Mouse (Mus musculus) adrenal gland, postnatal 25 days (tissue): ENCODE data around the gene Fxr2. TPM values are rescaled to one million over a fixed set of nuclear protein-coding genes. Genes with fewer than 3 reads are reported as not detected.

Experiments used
- DNase-seq: peaks from one replicate; pipeline ENCODE4 v3.0.0; 2021; ENCODE audit warnings: mixed read lengths
- long read RNA-seq: library from polyadenylated mRNA; stranded (forward); transcript quantifications from one replicate; pipeline ENCODE4 v2.0.0, GENCODE M21; 2021
- total RNA-seq: library from RNA; stranded (reverse); gene quantifications from 2 replicates; pipeline ENCODE4 v1.2.3, GENCODE M21; 2021

Gene Fxr2
- total RNA-seq: 89.7 and 101 TPM in 2 replicates
- long read RNA-seq, transcript Fxr2-201 (17 exons, 2,951 nt): major isoform, 75 of 100 reads
- long read RNA-seq, partial matches to known transcripts: 2 of 100 reads
- long read RNA-seq, other reads (novel, unspliced or antisense): 23 of 100 reads

DNA sequence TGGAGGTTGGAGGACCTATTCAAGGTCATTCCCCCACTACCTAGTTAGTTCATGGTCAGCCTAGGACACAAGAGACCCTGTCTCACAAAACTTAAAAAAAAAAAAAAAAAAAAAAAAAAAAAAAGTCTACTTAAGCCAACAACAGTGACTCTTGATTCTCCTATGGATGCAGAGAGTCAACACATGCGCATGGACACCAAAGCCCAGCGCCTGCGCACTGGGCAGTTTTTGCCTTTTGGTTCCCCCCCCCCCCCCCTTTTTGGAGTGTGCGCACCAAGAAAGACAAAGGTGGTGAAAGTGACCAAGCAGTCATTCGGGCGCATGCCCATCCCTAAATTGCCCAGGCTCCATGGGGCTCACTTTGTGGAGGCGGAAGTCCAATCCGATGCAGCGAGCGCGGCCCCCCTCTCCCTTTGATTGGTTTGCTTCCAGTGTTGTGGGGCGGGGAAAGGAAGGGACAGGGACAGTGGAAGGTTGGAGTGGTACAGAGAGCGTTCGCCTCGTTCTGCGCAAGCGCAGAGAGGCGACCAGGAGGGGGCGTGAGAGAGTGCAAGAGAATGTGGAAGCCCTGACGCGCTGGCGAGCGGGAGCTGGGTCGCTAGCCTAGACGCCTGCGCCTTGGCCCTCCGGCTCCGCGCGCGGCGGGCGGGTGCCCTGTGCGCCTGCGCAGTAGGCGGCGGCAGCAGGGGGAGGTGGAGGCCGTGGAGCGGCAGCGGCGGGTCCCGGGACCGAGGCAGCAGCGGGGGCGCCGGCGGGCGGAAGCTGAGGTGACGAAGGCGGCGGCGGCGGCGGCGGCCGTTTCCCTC lies at the start of gene Fxr2:
Fxr2 (plus strand) TSS at position 707 of the 806 bp plus-strand sequence.
- peak; percentile 99 for DNase-seq

GRCm38 (mm10) chr11:69584008-69584407 lies 48.8 kb upstream of the Fxr2 start:
- no peak for DNase-seq

GRCm38 (mm10) chr11:69584937-69585336 lies 47.9 kb upstream of the Fxr2 start:
- DNase-seq: no peak

- DNase-seq: no peak
Measured at GRCm38 (mm10) chr11:69585718-69586325, 47.0 kb upstream of the Fxr2 start.

DNA sequence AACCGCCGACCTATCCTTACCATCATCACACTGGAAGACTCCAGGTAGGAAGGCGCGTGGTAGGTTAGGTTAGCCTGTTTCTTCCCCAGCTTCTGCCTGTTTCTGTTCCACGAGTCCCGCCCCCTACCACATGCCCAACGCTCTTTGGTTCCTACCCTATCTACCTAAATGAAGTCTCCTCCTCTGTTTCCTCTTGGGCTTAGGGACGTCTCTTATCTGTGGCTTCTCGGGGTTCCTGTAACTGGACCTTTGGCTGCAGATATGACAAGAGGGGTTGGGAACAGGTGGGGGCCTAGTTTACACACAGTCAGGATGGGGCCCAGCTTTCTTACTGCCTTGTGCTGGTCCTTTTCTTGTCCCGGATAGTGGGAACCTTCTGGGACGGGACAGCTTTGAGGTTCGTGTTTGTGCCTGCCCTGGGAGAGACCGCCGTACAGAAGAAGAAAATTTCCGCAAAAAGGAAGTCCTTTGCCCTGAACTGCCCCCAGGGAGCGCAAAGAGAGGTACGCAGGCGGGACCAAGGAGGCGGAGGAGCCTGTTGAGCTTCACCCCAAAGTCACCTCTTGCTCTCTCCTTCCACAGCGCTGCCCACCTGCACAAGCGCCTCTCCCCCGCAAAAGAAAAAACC lies 43.5 kb upstream of the Fxr2 start:
- DNase-seq: no peak

DNA sequence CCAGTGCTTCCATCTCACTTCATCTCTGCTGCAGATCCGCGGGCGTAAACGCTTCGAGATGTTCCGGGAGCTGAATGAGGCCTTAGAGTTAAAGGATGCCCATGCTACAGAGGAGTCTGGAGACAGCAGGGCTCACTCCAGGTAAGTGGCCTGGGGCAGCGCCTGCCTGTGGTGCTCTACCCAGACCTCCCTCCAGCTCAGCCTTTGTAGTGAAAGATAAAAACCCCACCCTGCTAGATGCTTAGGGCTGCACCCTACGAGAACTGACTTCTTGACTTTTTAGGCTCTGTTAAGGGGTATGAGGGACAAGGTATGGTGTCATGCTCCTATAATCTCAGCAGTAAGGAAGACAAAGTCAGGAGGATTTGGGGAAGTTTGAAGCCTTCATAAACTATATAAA lies 42.2 kb upstream of the Fxr2 start:
- DNase-seq: no peak

GRCm38 (mm10) chr11:69591424-69591823 lies 41.4 kb upstream of the Fxr2 start:
- DNase-seq: no peak

GRCm38 (mm10) chr11:69591899-69592637 lies 40.7 kb upstream of the Fxr2 start:
- no peak for DNase-seq

GRCm38 (mm10) chr11:69592799-69593198 lies 40.0 kb upstream of the Fxr2 start:
- DNase-seq: no peak

DNA sequence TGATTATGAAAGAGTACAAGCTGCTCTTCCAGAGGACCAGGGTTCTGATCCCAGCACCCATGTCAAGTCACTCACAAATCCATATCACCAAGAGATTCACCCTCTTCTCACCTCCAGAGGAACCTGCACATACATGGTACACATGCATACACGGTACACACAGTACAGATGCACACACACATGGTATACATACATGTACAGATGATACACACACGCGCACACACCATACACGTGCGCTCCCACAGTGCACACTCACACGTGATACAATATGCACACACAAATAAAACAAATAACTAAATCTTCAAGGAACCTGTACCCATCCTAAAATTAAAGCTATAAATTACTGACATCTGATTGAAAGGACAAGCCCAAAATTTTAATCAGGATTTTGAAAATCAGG lies 37.9 kb upstream of the Fxr2 start:
- no peak for DNase-seq

GRCm38 (mm10) chr11:69599436-69599835 lies 33.4 kb upstream of the Fxr2 start:
- DNase-seq: no peak

- DNase-seq: peak; percentile 50
Measured at GRCm38 (mm10) chr11:69600098-69600497, 32.7 kb upstream of the Fxr2 start.

- DNase-seq: no peak
Measured at GRCm38 (mm10) chr11:69601768-69602167, 31.0 kb upstream of the Fxr2 start.

GRCm38 (mm10) chr11:69603516-69603915 lies 29.3 kb upstream of the Fxr2 start:
- DNase-seq: no peak

DNA sequence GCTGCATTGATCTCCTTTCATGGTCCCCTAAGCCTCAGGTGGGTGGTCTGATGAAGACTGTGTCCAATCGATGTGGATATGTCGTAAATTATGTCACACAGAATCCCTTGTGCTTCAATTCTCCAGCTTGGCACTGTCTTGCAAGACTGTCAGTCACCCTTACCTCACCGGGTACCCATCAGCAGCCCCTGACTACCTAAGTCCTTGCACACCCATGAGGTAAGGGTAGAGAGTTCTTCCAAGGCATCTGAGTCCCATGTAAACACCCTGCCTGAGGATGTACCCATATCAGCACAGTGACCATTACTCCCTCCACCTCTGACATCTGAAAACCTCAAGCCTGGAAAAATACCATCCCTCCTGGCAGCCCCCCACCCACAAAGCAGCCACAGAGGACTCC lies 28.4 kb upstream of the Fxr2 start:
- DNase-seq: no peak

DNA sequence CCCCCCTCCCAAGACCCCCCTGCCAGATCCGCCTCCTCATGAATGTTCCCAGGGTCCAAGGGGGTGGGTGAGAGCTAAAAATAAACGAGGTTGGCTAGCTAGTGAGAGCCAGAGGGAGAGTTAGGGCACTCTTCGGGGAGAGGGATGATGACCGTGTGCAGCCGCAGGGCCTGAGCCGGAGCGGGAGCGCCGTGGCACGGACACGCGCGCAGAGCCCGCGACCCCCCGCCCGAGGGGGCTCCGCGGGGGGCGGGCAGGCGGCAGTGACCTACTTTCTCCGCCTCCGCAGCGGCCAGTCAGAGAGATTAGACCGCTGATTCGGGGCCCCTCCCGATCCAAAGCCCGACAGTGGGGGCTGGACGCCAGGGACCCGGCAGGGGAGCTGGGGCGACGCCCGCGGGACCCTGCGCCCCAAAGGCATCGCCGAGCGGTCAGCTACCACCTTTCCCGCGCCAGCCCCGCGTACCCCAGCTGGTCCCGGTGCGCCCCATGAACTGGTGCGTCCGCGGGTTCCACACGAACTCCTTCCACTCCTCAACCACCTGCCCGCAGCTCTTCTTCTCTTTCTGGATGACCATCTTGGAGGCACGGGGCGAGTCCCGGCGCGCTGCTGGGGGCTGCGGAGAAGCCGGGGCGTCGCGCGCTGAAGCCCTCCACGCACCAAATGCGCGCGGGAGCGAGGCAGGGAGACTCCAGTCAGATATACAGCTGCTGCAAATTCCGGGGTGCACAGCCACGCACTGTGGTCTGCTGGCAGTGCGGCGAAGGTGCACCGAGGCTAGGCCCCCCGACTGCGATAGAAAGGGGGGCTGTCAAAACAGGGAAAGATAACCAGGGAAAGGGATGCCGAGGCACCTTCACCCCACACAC lies 27.8 kb upstream of the Fxr2 start:
- peak; percentile 47 for DNase-seq

- DNase-seq: peak; percentile 76
Measured at GRCm38 (mm10) chr11:69605726-69606490, 26.9 kb upstream of the Fxr2 start, which contains the start of gene Atp1b2. Gene Atp1b2, minus strand, starts transcription at chr11:69605942.

DNA sequence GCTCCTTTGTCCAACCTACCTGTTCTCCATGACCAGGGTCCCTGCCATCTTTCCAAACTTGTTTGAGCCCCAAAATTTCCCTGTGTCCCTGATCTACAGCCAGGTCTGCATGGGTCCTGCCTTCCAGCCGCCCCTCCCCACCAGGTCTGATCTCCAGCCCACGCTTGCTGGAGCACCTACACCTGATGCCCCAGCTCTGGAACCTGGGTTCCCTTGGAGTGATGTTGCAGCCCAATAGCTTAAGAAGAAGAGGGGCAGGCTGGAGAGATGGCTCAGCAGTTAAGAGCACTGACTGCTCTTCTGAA lies 26.3 kb upstream of the Fxr2 start:
- DNase-seq: no peak

DNA sequence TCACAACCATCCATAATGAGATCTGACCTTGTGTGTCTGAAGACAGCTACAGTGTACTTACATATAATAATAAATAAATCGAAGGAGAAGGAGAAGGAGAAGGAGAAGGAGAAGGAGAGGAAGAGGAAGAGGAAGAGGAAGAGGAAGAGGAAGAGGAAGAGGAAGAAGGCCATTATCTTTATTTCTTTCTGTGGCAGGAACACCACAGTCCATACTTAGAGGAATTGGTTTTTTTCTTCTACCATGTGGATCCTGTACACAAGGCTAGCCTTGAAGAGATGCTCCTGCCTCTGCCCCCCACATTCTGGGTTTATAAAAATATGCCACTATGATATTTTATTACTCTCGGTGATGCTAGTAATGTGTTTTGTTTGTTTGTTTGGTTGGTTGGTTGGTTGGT lies 26.0 kb upstream of the Fxr2 start:
- DNase-seq: no peak

DNA sequence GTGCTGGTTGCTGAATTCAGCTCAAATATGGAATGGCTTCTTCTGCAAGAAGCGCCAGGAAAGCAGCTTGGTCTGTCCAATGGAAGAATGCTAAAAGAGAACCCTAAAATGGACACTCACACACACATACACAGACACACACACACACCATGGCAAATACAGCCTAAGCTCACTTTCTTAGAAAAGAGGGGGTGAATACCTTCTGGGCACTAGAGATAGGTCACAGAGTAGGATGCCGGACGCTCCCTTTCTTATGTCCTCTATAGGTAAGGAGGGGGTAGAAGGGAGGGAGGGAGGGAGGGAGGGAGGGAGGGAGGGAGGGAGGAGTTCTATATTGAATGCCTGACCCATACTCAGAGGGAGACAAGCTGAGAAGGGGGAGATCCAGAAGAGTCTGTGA lies 24.3 kb upstream of the Fxr2 start:
- no peak for DNase-seq

GRCm38 (mm10) chr11:69609416-69609815 lies 23.4 kb upstream of the Fxr2 start:
- no peak for DNase-seq
